Mouse (Mus musculus) heart, postnatal 0 days (tissue): ENCODE data around the gene Ankrd13b. TPM values are rescaled to one million over a fixed set of nuclear protein-coding genes. Genes with fewer than 3 reads are reported as not detected.

Source experiments
- ATAC-seq: fragments of 200-750 bp; cut with Nextera tagmentation; 2 replicates; pipeline ENCODE4 v1.8.0; 2017; ENCODE audit warnings: low read depth, moderate number of reproducible peaks, moderate library complexity; ENCODE audit not compliant: insufficient read depth
- DNase-seq: peaks from one replicate; pipeline ENCODE4 v3.0.0-alpha.2; 2016; ENCODE audit warnings: low spot score
- H3K27ac ChIP-seq: fragments of 300-500 bp; sonication (generic); 2 replicates; pipeline ENCODE4 v1.5.1; 2014; ENCODE audit warnings: low read depth, mild to moderate bottlenecking
- H3K27me3 ChIP-seq: fragments of 300-500 bp; sonication (generic); 2 replicates; pipeline ENCODE4 v1.6.1; 2014; ENCODE audit warnings: low read length, mixed read lengths; ENCODE audit not compliant: control insufficient read depth, insufficient read depth
- H3K36me3 ChIP-seq: fragments of 300-500 bp; sonication (generic); replicated peaks from 2 replicates; pipeline ENCODE4 v1.6.1; 2014; ENCODE audit warnings: low read length, mixed read lengths; ENCODE audit not compliant: control insufficient read depth, insufficient read depth
- H3K4me1 ChIP-seq: fragments of 300-500 bp; sonication (generic); 2 replicates; pipeline ENCODE4 v1.6.1; 2014; ENCODE audit warnings: antibody characterized with exemption; ENCODE audit not compliant: control insufficient read depth, insufficient read depth
- H3K4me2 ChIP-seq: fragments of 300-500 bp; sonication (generic); 2 replicates; pipeline ENCODE4 v1.6.1; 2014; ENCODE audit warnings: low read depth, mild to moderate bottlenecking, low read length, moderate library complexity
- H3K4me3 ChIP-seq: fragments of 300-500 bp; sonication (generic); 2 replicates; pipeline ENCODE4 v1.5.1; 2014; ENCODE audit warnings: low read depth, low read length
- H3K9ac ChIP-seq: fragments of 300-500 bp; sonication (generic); replicated peaks from 2 replicates; pipeline ENCODE4 v1.6.1; 2014; ENCODE audit warnings: low read depth, low read length, mixed read lengths
- H3K9me3 ChIP-seq: fragments of 300-500 bp; sonication (generic); replicated peaks from 2 replicates; pipeline ENCODE4 v1.6.1; 2016; ENCODE audit warnings: low read length; ENCODE audit not compliant: control insufficient read depth
- CTCF ChIP-seq: IDR thresholded peaks from 2 replicates; pipeline ENCODE4 v1.5.1; 2016; ENCODE audit warnings: antibody characterized with exemption, control low read depth, low read depth
- EP300 ChIP-seq: IDR thresholded peaks from 2 replicates; pipeline ENCODE4 v1.6.1; 2016; ENCODE audit warnings: antibody characterized with exemption, low read depth
- WGBS: fragments of 180-500 bp; shearing (Covaris S2); extraction: QIAGEN DNeasy Blood & Tissue Kit; methylation state at CpG from one replicate; pipeline ENCODE4 v1.1.7; 2014; 5-methylcytosine and 5-hydroxymethylcytosine counted together
- polyA plus RNA-seq: library from polyadenylated mRNA; unstranded; fragments of >200 nt; fragmentation: Nextera tagmentation; extraction: Ambion mirVana; gene quantifications from 2 replicates; pipeline ENCODE4 v1.2.1, GENCODE M21; 2015
- total RNA-seq: library from RNA; depleted of rRNA; stranded (reverse); fragments of >200 nt; gene quantifications from 2 replicates; pipeline ENCODE4 v1.2.3, GENCODE M21; 2014; ENCODE audit warnings: low replicate concordance

Ankrd13b gene
- total and polyA plus RNA-seq, 2 experiments from 2014 or later = 2.6 to 6.4 TPM

DNA sequence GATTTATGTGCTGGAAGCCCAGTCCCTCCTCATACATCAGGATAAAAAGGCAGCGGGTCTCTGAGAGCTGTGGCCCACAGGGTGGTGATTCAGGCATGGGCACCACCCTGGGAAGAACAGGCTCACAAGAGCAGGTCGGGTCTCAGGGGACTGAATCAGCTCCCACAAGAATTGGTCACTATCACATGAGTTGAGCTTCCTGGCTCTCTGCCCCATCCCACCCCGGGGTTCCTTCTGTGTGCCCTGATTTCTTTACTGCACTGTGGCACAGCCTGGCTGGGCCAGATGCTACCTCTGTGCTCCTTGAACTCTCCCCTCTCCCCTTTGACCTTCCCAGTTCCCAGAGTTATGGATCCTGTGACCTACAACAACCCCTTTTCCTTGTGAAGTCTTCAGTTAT is 6.4 kb downstream of the Ankrd13b start:
- Histone ChIP-seq H3K4me3 (no peak overlapping the region), H3K27ac (no peak overlapping the region), H3K36me3 (no peaks in the 10 kb centered on the region), H3K27me3 (no peaks in the 10 kb centered on the region), H3K4me2 (no peak overlapping the region), H3K9ac (no peak overlapping the region), H3K9me3 (no peaks in the 10 kb centered on the region), H3K4me1 (peaks cover 6% of the 10 kb centered on the region)
- DNase-seq (no peak), ATAC-seq (no peak)
- TF ChIP-seq CTCF = no peak
- TF ChIP-seq EP300 = no peak
- WGBS = 52% methylated on average over 3 of the region's 3 CpGs

DNA sequence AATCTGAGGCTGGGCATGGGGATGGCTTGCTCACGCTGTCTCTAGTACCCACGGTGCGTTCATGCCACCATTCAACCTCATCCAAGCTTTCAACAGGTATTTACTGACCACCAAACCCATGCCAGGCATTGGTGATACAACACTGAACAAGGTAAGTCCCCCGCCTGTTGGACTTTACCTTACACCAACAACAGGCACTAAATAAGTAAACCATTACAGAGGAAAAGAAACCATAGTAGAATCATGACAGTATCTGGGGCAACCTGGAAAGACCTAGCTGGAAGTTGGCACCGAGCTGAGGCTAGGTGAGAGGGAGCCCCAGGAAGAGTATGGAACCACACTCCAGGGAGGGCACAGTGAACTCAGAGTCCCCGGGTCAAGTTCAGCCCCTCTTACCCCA is 12.6 kb downstream of the Ankrd13b start:
- H3K4me1 ChIP-seq = no peaks in the 10 kb centered on the region
- H3K9ac ChIP-seq = no peak overlapping the region
- no peaks in the 10 kb centered on the region for H3K27me3 ChIP-seq
- 85% methylated on average over 6 of the region's 6 CpGs for WGBS
- TF ChIP-seq EP300 (no peak), CTCF (no peak)
- no peak overlapping the region for H3K27ac ChIP-seq
- no peak overlapping the region for H3K4me2 ChIP-seq
- ATAC-seq (no peak), DNase-seq (no peak)
- H3K36me3 ChIP-seq = peaks cover 4% of the 10 kb centered on the region
- H3K4me3 ChIP-seq = no peak overlapping the region
- H3K9me3 ChIP-seq = no peaks in the 10 kb centered on the region

DNA sequence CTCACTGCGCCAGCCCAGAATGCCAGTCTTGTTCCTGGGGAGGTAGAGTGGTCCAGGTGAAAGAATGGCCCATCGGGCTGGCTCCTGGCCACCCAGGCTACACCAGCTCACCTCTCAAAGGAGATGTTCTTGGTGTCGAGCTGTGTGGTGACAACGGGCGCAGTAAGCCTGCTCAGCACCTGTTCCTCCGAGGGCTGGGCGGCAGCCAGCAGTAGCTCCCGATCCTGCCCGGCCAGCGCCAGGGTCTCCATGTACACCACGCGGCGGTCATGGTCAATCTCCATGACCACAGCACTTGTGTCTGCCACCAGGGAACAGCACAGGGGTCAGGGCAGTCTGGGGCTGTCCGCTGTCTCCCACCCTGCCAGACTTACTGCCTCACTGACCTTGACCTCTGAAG is 13.3 kb downstream of the Ankrd13b start:
- H3K4me2 ChIP-seq = no peak overlapping the region
- 92% methylated on average over 14 of the region's 14 CpGs for WGBS
- H3K9ac ChIP-seq = no peak overlapping the region
- TF ChIP-seq EP300 (no peak), CTCF (no peak)
- ATAC-seq (no peak), DNase-seq (no peak)
- H3K9me3 ChIP-seq = no peaks in the 10 kb centered on the region
- no peaks in the 10 kb centered on the region for H3K27me3 ChIP-seq
- no peak overlapping the region for H3K4me3 ChIP-seq
- peaks cover 5% of the 10 kb centered on the region for H3K36me3 ChIP-seq
- no peaks in the 10 kb centered on the region for H3K4me1 ChIP-seq
- H3K27ac ChIP-seq = no peak overlapping the region

DNA sequence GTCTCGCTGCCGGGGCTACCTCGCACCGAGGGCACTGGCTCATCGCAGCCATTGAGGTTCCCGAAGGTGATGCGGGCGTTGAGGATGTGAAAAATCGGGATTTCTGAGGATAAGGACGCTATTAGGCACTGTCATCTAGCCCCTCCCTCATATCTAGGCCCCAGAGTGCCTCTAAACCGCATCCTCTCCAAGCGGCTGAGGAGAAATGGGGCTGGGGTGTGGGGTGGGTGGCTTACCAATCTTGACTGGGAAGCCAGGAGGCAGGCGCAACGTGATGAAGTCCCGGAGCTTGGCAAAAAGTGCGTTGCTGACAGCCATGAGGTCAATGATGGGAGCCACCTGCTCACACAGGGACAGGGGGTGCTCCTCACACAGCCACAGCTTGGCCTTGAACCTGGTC is 16.7 kb downstream of the Ankrd13b start:
- H3K36me3 ChIP-seq = peaks cover 11% of the 10 kb centered on the region
- 81% methylated on average over 16 of the region's 16 CpGs for WGBS

DNA sequence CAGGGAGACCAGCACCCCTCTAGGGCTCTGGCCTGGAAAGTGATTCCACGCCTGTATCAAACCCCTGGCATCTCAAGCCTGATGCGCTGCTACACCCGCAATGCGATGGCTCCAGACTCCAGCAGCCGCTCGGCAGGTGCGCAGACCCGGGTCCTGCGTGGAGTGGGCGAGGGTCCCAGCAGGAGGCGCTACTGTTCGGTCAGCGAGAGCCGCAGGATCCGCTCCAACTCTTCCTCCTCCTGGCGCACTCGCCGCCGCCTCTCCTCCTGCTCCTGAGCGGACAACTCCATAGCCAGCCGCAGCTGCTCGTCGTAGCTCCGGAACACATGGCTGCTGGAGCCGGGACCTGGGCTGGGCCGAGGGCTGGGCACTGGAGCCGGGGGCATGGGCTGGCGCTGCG is 18.1 kb downstream of the Ankrd13b start:
- H3K9me3 ChIP-seq = no peaks in the 10 kb centered on the region
- 81% methylated on average over 29 of the region's 29 CpGs for WGBS
- no peak overlapping the region for H3K27ac ChIP-seq
- H3K27me3 ChIP-seq = no peaks in the 10 kb centered on the region
- TF ChIP-seq CTCF (no peak), EP300 (no peak)
- no peak overlapping the region for H3K4me3 ChIP-seq
- H3K36me3 ChIP-seq = peaks cover 11% of the 10 kb centered on the region
- ATAC-seq (no peak), DNase-seq (no peak)
- H3K4me1 ChIP-seq = no peaks in the 10 kb centered on the region; the same call in 1 of the 2 replicates
- H3K9ac ChIP-seq = no peak overlapping the region
- H3K4me2 ChIP-seq = no peak overlapping the region

More for the DNA sequence above, 16.7 kb downstream of the Ankrd13b start:
- ATAC-seq = no peak
- Histone ChIP-seq H3K4me3 (no peak overlapping the region), H3K27me3 (no peaks in the 10 kb centered on the region), H3K4me1 (no peaks in the 10 kb centered on the region; the same call in 1 of the 2 replicates), H3K27ac (no peak overlapping the region), H3K9ac (no peak overlapping the region), H3K4me2 (no peak overlapping the region), H3K9me3 (no peaks in the 10 kb centered on the region)
- TF ChIP-seq CTCF = no peak
- TF ChIP-seq EP300 = no peak
- no peak for DNase-seq

DNA sequence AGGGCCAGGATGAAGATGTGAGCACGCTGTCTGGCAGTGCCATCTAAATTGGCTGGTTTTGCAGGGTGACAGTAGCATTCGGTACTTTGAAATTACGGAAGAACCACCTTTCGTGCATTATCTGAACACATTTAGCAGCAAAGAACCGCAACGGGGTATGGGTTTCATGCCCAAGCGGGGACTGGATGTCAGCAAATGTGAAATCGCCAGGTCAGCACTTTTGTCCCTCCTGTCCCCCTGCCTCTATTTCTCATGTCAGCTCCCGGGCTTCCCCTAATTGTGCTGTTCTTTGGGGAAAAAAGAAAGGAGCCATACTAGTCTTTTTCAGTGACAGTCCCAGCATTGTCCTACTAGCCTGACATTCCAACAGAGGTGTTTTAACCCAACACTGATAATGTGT is 21.1 kb downstream of the Ankrd13b start:
- peaks cover 21% of the 10 kb centered on the region for H3K4me1 ChIP-seq
- ATAC-seq = no peak
- H3K36me3 ChIP-seq = peaks cover 11% of the 10 kb centered on the region
- H3K9ac ChIP-seq = no peak overlapping the region
- no peak overlapping the region for H3K27ac ChIP-seq
- no peak overlapping the region for H3K4me3 ChIP-seq
- H3K27me3 ChIP-seq = no peaks in the 10 kb centered on the region
- no peak for DNase-seq
- 85% methylated on average over 9 of the region's 9 CpGs for WGBS
- no peak overlapping the region for H3K4me2 ChIP-seq
- TF ChIP-seq EP300 = no peak
- no peak for TF ChIP-seq CTCF
- H3K9me3 ChIP-seq = no peaks in the 10 kb centered on the region
